ENCODE assay signal across 22 mouse cellular contexts in the genomic region with DNA sequence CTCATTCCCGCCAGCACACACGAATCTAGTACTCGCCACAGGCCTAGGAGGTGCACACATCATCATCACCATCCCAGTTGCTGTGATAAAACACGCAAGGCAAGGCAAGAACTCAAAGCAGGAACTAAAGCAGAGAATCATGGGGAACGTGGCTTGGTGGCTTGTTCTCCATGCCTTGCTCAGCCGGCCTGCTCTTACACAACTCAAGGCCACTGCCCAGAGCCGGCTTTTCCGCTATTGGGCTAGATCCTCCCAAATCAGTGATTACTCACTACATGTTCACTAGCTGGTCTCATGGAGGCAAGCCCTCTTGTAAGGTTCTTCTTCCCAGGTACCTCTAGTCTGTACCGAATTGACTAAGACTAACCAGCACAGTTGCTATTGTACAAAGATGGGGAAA. TPM values are rescaled to one million over a fixed set of nuclear protein-coding genes. Genes with fewer than 3 reads are reported as not detected.
"Had no signal": no experiment of that assay in that cellular context is flagged by ENCODE, and none has a peak within 500 bp of the region (broad histone marks: within the 10 kb centered on the region; RNA-seq: fewer than 3 reads in every experiment).

No protein-coding gene starts in this region.

- H3K9ac ChIP-seq: limb, embryonic 12.5 days; limb, embryonic 15.5 days; liver, embryonic 14.5 days; liver, postnatal 0 days; lung, embryonic 14.5 days; midbrain, embryonic 13.5 days had no signal

- H3K4me3 ChIP-seq: limb, embryonic 12.5 days; limb, embryonic 15.5 days; megakaryocyte, embryonic 14.5 days; midbrain, embryonic 10.5 days; midbrain, embryonic 13.5 days had no signal

- H3K27ac ChIP-seq: limb, embryonic 12.5 days; limb, embryonic 15.5 days; liver, embryonic 14.5 days; macrophage; midbrain, embryonic 10.5 days; midbrain, embryonic 13.5 days had no signal

- ATAC-seq: liver, postnatal 0 days; lung, postnatal 0 days; midbrain, embryonic 13.5 days; midbrain, embryonic 16.5 days had no signal

- H3K9me3 ChIP-seq: limb, embryonic 12.5 days; limb, embryonic 15.5 days; megakaryocyte, embryonic 14.5 days; midbrain, embryonic 10.5 days; midbrain, embryonic 13.5 days had no signal

- H3K4me2 ChIP-seq: limb, embryonic 12.5 days; limb, embryonic 15.5 days; liver, embryonic 11.5 days; lung, embryonic 14.5 days; midbrain, embryonic 13.5 days had no signal

- DNase-seq: kidney, postnatal 14 days; kidney, postnatal 4 days; left cerebral cortex, postnatal 4 days; liver, postnatal 0 days; lung, embryonic 14.5 days; thymus, adult 18-20 months; thymus, postnatal 36 days had no signal

- H3K36me3 ChIP-seq: limb, embryonic 15.5 days had no signal

- H3K27me3 ChIP-seq: midbrain, embryonic 13.5 days had no signal

- H3K4me1 ChIP-seq: limb, embryonic 12.5 days; limb, embryonic 15.5 days; midbrain, embryonic 13.5 days had no signal

RNA-seq across cellular contexts. Expression of gene Prrxl1, which starts 15.5 kb away (rescaled TPM):
- total RNA-seq: layer of hippocampus, postnatal 14 days; left cerebral cortex, postnatal 14 days; left cerebral cortex, postnatal 4 days had no signal
- polyA plus RNA-seq: liver, embryonic 11.5 days; liver, embryonic 14.5 days; liver, postnatal 0 days; lung, embryonic 14.5 days; macrophage; small intestine, adult 2 months; spleen, adult 2 months; testis, adult 2 months had no signal
